Mouse (Mus musculus): ENCODE measurements around the gene Gm4881. TPM values are rescaled to one million over a fixed set of nuclear protein-coding genes. Genes with fewer than 3 reads are reported as not detected.

Gm4881 gene
- not detected in 2 replicates for polyA plus RNA-seq (2012; rRNA removed; ENCODE audit: low replicate concordance)

DNA sequence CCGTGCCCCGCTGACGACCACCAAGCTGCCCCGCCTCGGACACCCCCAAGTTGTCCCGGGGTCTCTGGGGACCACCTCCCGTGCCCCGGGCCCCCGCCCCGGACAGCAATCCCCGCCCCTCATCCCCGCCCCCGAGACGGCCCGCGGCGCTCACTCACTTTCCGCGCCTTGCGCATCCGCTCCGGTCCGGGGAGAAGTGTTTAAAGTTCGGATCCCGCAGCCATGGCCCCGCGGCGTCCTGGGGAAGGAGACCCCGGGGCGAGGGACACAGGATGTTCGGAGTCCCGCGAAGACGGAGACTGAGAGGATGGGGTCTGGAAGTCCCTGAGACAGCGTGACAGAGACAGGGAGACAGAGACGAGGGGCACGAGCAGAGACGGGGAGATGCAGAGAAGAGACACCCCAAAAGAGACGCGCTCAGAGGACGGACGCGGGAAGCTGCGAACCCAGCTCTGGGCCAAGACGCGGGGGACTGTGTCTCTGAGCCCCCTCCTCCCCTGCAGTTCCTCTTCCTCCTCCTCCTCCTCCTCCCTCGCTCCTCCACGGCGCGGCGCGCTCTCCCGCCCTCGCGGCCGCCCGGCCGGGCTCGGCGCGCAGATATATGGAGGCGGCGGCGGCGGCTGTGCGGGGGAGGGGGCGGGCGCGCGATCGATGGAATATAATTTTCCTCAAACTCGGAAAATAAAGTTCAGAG lies at the start of gene Gm4881:
TSS of gene Gm4881 (minus strand) at position 238 of the 694 bp plus-strand sequence.

DNA sequence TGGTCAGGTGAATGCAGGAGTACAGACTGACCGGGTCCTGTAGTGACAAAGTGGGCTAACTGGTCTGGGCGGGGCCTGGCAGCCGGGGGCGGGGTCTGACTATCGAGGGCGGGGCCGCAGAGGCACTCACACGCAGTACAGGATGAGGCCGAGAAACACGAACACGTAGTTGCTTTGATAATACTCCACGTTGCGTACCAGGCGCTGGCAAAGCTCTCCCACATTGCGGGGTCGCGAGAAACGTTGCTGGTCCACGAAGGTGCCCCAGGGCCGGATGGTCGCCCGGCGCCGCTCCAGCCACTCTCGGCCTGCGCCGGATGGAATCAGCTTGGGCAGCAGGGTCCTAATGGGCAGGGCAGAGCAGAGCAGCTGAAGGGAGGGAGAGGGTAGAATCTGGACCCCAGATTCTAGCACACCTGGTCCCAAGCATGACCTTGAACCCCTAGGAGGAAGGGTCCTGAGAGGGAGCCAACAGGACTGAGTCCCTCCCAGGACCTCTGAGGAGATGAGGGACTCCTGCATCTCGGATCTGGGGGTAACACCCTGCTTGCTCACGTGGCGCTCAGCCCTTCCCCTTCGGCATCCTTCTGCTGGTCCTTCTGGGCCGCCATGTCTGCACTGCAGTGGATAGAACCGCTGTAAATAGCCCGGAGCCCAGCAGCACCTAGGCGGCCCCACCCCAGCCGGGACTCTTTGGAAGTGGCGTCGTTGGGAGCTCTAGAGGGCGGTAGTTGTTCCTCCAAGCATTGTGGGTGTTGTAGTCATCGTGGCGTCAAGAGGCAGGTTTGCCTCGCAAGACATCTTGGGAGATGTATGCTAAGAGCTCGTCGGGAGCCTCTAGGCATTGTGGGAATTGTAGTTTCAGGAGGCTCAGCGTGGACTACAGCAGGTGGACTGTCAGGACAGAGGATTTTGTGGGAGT lies 27.9 kb upstream of the Gm4881 start, which contains the start of gene Rabac1:
TSS of gene Rabac1 (minus strand) at position 783 of the 922 bp plus-strand sequence.

DNA sequence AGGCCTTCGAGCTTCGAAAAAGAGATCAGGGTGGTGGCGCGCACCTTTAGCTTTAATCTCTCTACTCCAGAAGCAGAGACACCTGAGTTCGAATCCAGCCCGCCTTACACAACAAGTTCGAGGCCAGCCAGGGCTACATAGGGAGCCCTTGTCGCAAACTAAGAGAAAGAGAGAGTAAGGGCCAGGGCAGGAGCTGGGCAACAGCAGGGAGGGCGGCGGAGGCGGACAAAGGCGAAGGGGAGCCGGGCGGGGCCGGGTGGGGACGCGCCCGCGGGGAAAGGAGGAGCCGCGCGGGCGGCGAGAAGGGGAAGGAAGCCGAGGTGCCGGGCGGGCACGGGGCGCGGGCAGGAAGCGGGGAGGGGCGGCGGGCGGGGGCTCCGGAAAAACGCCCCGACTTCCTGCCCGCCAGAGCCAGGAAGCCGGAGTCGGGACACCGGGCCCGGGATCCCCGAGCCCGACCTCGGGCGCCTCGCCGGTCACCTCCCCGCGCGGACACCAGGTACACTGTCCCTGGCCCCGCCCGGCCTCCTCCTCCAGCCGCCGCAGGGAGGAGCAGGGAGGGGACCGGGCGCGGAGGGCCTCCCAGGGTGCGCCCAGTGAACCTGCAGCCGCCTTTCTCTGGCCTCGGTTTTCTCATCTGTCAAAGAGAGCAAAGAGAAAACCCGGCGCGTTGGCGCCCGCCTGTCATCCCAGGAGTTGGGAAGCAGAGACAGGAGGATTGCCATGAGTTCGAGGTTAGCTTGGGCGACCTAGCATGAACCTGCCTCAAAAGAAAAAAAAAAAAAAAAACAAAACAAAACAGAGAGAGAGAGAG lies 41.5 kb downstream of the Gm4881 start, which contains the start of gene Arhgef1:
TSS of gene Arhgef1 (plus strand) at position 283 of the 814 bp plus-strand sequence.

DNA sequence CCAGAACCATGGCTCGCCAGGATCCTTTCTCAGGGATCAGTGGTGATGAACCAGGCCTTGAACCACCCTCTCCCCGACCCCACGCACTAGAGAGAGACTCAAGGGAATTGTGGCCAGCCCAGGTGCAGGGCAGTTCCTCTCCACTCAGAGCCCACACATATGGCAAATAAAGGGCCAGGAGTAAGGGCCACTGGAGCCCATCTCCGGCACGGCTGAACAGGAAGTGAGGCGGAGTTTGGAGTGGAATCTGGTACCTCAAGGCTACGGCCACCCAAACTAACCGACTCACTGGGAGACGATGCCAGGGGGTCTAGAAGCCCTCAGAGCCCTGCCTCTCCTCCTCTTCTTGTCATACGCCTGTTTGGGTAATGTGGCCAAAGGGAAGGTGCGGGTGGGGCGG lies 47.1 kb downstream of the Gm4881 start, which contains the start of gene Cd79a:
TSS of gene Cd79a (plus strand) at position 158 of the 400 bp plus-strand sequence.

DNA sequence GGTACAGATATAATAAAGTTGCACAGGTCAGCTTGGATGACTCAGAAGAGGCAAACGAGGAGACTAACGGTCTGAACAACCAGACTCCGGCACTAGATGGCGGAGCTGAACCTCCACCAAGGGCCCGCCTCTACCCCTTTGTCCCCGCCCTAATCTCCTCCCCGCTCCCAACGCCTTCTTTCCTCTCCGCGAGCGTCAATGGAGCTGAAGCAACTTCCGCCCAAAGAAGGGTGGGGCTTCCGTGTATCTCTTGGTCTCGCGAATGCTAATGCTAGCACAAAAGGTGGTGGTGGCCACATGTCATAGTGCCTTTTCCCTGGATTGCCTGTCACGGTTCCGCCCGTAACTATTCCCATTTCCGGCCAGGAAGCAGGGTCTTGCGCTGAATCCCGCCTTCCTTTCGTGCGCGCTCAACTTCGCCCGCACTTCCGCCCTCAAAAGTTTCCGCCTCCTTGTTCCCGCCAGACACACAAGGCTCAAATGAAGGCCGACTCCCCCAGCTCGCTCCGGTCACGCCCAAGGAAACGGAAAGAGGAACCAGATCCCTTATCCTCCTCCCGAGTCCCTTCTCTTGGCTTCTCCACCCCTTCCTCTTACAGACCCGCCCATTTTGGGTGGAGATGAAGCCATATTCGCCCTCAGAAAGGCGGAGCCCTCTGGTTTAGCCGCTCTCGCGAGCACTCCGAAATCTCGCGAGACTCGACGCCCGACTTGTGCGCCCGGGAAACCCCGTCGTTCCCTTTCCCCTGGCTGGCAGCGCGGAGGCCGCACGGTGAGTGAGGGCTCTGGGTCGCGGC lies 60.2 kb downstream of the Gm4881 start, which contains the start of gene Rps19:
TSS of gene Rps19 (plus strand) at position 476 of the 797 bp plus-strand sequence.

Other genes with a start within 250 kb of the Gm4881 start
- not detected in 2 replicates for gene BC049730, start 235.3 kb downstream of the Gm4881 start, polyA plus RNA-seq (2012; rRNA removed; ENCODE audit: low replicate concordance)
- gene Gm4763, start 217.6 kb downstream of the Gm4881 start, polyA plus RNA-seq (2012; rRNA removed; ENCODE audit: low replicate concordance): not detected in 2 replicates
- 0.41 and 0.66 TPM in 2 replicates for gene Cd177, start 184.2 kb downstream of the Gm4881 start, polyA plus RNA-seq (2012; rRNA removed; ENCODE audit: low replicate concordance)
- 0.19 and 0.30 TPM in 2 replicates for gene Ceacam10, start 167.3 kb downstream of the Gm4881 start, polyA plus RNA-seq (2012; rRNA removed; ENCODE audit: low replicate concordance)
- 2.9 and 4.6 TPM in 2 replicates for gene Gm9844, start 82.3 kb downstream of the Gm4881 start, polyA plus RNA-seq (2012; rRNA removed; ENCODE audit: low replicate concordance)
- gene Lypd4, start 74.6 kb downstream of the Gm4881 start, polyA plus RNA-seq (2012; rRNA removed; ENCODE audit: low replicate concordance): 0.23 TPM in 1 of 2 replicates, not detected in the other
- 0.09 TPM in 1 of 2 replicates, not detected in the other for gene Dmrtc2, start 74.4 kb downstream of the Gm4881 start, polyA plus RNA-seq (2012; rRNA removed; ENCODE audit: low replicate concordance)
- gene Rps19, start 60.1 kb downstream of the Gm4881 start, polyA plus RNA-seq (2012; rRNA removed; ENCODE audit: low replicate concordance): 631 and 672 TPM in 2 replicates
- gene Cd79a, start 47.1 kb downstream of the Gm4881 start, polyA plus RNA-seq (2012; rRNA removed; ENCODE audit: low replicate concordance): 227 and 413 TPM in 2 replicates
- 431 and 893 TPM in 2 replicates for gene Arhgef1, start 41.6 kb downstream of the Gm4881 start, polyA plus RNA-seq (2012; rRNA removed; ENCODE audit: low replicate concordance)
- gene Rabac1, start 28.3 kb upstream of the Gm4881 start, polyA plus RNA-seq (2012; rRNA removed; ENCODE audit: low replicate concordance): 616 and 766 TPM in 2 replicates
- 17.6 and 20.0 TPM in 2 replicates for gene Atp1a3, start 61.5 kb upstream of the Gm4881 start, polyA plus RNA-seq (2012; rRNA removed; ENCODE audit: low replicate concordance)
- gene Grik5, start 127.9 kb upstream of the Gm4881 start, polyA plus RNA-seq (2012; rRNA removed; ENCODE audit: low replicate concordance): 25.8 and 38.3 TPM in 2 replicates
- gene Zfp574, start 128.1 kb upstream of the Gm4881 start, polyA plus RNA-seq (2012; rRNA removed; ENCODE audit: low replicate concordance): 32.4 and 58.6 TPM in 2 replicates
- gene Pou2f2, start 235.2 kb upstream of the Gm4881 start, polyA plus RNA-seq (2012; rRNA removed; ENCODE audit: low replicate concordance): 9.9 and 39.4 TPM in 2 replicates